Mouse (Mus musculus) bone marrow macrophage, adult 2 months (primary cell): ENCODE results near the gene Nhs.

Experiments used
- CTCF ChIP-seq: IDR thresholded peaks from 2 replicates; pipeline ENCODE4 v1.5.1; 2012; ENCODE audit warnings: low read depth, mild to moderate bottlenecking, low read length, moderate library complexity
- POLR2A ChIP-seq: IDR thresholded peaks from 2 replicates; pipeline ENCODE4 v1.6.1; 2012; ENCODE audit warnings: mild to moderate bottlenecking, low read depth, low read length, borderline replicate concordance

DNA sequence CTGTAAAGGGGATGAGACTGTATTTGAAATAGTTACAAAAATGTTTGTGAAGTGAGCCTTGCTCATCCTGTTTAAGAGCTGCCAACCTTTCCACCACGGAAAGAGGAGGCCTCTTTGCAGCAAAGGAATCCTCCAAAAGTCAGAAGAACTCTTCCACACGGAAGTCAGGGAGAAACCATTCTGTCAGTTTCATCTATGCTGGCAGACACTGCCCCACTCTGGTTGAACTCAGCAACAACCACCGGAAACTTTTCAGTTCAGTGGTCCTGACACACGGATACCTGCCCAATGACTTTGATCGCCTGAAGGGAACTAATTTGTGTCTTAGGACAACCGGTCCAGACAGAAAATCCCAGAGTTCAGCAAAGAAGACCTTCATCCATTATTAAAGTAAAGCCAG is 369.3 kb downstream of the Nhs start:
- TF ChIP-seq CTCF (no peak), POLR2A (no peak)
